Mouse (Mus musculus): ENCODE results near the gene Atrnl1. TPM values are rescaled to one million over a fixed set of nuclear protein-coding genes. Genes with fewer than 3 reads are reported as not detected.
A peak's percentile ranks its signal among the peaks of the same experiment; 100 is the strongest.

The Atrnl1 gene
- polyA plus RNA-seq, 1 experiment, result 12.3 TPM

GRCm38 (mm10) chr19:57589516-57589915 is 21.3 kb upstream of the Atrnl1 start:
- Histone ChIP-seq H3K9ac (ENCODE audit: low read depth, poor library complexity, severe bottlenecking) (no peak overlapping the region), H3K4me1 (ENCODE audit: control insufficient read depth, insufficient read depth, low read length) (peaks cover 3% of the 10 kb centered on the region), H3K36me3 (ENCODE audit: control insufficient read depth, insufficient read depth, low read length, poor library complexity, severe bottlenecking) (no peaks in the 10 kb centered on the region), H3K27me3 (ENCODE audit: control insufficient read depth, insufficient read depth, low read length, poor library complexity, severe bottlenecking) (no peaks in the 10 kb centered on the region), H3K9me3 (replicated peaks; ENCODE audit: control insufficient read depth, insufficient read depth, low read length, poor library complexity, severe bottlenecking) (no peaks in the 10 kb centered on the region), H3K4me3 (ENCODE audit: low read depth, low read length) (no peak overlapping the region), H3K27ac (ENCODE audit: insufficient read depth, low read length) (no peak overlapping the region)
- TF ChIP-seq POLR2A (IDR thresholded peaks at IDR 0.05; ENCODE audit: insufficient read depth, low read length) (no peak), CTCF (IDR thresholded peaks at IDR 0.05; ENCODE audit: low read depth, low read length) (no peak), EP300 (IDR thresholded peaks at IDR 0.05; ENCODE audit: insufficient read depth, low read depth, low read length) (no peak)

- H3K27ac ChIP-seq (ENCODE audit: insufficient read depth, low read length), result no peak overlapping the region
- TF ChIP-seq EP300 (IDR thresholded peaks at IDR 0.05; ENCODE audit: insufficient read depth, low read depth, low read length), result no peak
- no peak for TF ChIP-seq POLR2A (IDR thresholded peaks at IDR 0.05; ENCODE audit: insufficient read depth, low read length)
- TF ChIP-seq CTCF (IDR thresholded peaks at IDR 0.05; ENCODE audit: low read depth, low read length), result no peak
- H3K9me3 ChIP-seq (replicated peaks; ENCODE audit: control insufficient read depth, insufficient read depth, low read length, poor library complexity, severe bottlenecking), result no peaks in the 10 kb centered on the region
Measured at GRCm38 (mm10) chr19:57590895-57591294, 19.9 kb upstream of the Atrnl1 start.

DNA sequence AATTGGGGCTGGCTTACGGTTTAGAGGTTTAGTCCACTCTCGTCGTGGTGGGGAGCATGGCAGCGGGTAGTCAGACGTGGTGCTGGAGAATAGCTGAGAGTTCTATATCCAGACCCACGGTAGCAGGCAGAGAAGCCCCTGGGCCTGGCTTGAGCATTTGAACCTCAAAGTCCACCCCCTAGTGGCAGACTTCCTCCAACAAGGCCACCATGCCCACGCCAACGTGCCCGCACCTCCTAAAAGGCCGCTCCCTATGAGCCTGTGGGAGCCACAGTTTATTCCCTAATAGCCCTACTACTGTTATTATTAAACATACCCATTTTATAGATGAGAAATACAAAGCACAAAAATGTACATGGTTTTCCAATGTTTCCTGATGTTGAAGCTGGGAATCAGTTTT is 19.2 kb upstream of the Atrnl1 start:
- H3K9me3 ChIP-seq (replicated peaks; ENCODE audit: control insufficient read depth, insufficient read depth, low read length, poor library complexity, severe bottlenecking), result no peaks in the 10 kb centered on the region
- no peak overlapping the region for H3K27ac ChIP-seq (ENCODE audit: insufficient read depth, low read length)
- H3K36me3 ChIP-seq (ENCODE audit: control insufficient read depth, insufficient read depth, low read length, poor library complexity, severe bottlenecking), result no peaks in the 10 kb centered on the region
- H3K27me3 ChIP-seq (ENCODE audit: control insufficient read depth, insufficient read depth, low read length, poor library complexity, severe bottlenecking), result no peaks in the 10 kb centered on the region
- H3K9ac ChIP-seq (ENCODE audit: low read depth, poor library complexity, severe bottlenecking), result no peak overlapping the region
- no peak overlapping the region for H3K4me3 ChIP-seq (ENCODE audit: low read depth, low read length)
- TF ChIP-seq CTCF (IDR thresholded peaks at IDR 0.05; ENCODE audit: low read depth, low read length), result peak; percentile 58
- no peak for TF ChIP-seq EP300 (IDR thresholded peaks at IDR 0.05; ENCODE audit: insufficient read depth, low read depth, low read length)
- TF ChIP-seq POLR2A (IDR thresholded peaks at IDR 0.05; ENCODE audit: insufficient read depth, low read length), result no peak
- H3K4me1 ChIP-seq (ENCODE audit: control insufficient read depth, insufficient read depth, low read length), result peaks cover 1% of the 10 kb centered on the region

More at GRCm38 (mm10) chr19:57590895-57591294, 19.9 kb upstream of the Atrnl1 start:
- Histone ChIP-seq H3K36me3 (ENCODE audit: control insufficient read depth, insufficient read depth, low read length, poor library complexity, severe bottlenecking) (no peaks in the 10 kb centered on the region), H3K4me3 (ENCODE audit: low read depth, low read length) (no peak overlapping the region), H3K27me3 (ENCODE audit: control insufficient read depth, insufficient read depth, low read length, poor library complexity, severe bottlenecking) (no peaks in the 10 kb centered on the region), H3K9ac (ENCODE audit: low read depth, poor library complexity, severe bottlenecking) (no peak overlapping the region), H3K4me1 (ENCODE audit: control insufficient read depth, insufficient read depth, low read length) (peaks cover 1% of the 10 kb centered on the region)

DNA sequence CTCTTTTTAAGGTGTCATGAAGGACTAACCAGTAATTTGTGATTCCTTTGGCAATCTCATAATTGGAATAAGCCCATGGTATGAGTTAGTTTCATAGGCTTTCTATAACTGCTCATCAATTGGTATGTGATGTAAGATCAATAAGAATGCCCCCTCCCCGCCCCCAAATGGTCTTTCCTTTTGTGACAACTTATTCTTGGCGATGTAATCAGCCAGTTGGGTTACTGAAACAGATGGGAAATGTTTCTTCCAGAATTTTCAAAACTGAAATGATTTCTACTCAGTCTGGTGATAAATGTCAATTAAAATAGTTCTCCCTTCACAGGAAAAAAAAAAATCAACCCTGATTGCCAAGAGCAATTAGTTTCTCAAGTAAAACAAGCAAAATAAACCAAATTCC is 18.5 kb upstream of the Atrnl1 start:
- no peaks in the 10 kb centered on the region for H3K36me3 ChIP-seq (ENCODE audit: control insufficient read depth, insufficient read depth, low read length, poor library complexity, severe bottlenecking)
- H3K27ac ChIP-seq (ENCODE audit: insufficient read depth, low read length), result no peak overlapping the region
- no peak overlapping the region for H3K9ac ChIP-seq (ENCODE audit: low read depth, poor library complexity, severe bottlenecking)
- no peaks in the 10 kb centered on the region for H3K9me3 ChIP-seq (replicated peaks; ENCODE audit: control insufficient read depth, insufficient read depth, low read length, poor library complexity, severe bottlenecking)
- H3K27me3 ChIP-seq (ENCODE audit: control insufficient read depth, insufficient read depth, low read length, poor library complexity, severe bottlenecking), result no peaks in the 10 kb centered on the region
- no peak for TF ChIP-seq EP300 (IDR thresholded peaks at IDR 0.05; ENCODE audit: insufficient read depth, low read depth, low read length)
- no peak for TF ChIP-seq POLR2A (IDR thresholded peaks at IDR 0.05; ENCODE audit: insufficient read depth, low read length)
- no peak for TF ChIP-seq CTCF (IDR thresholded peaks at IDR 0.05; ENCODE audit: low read depth, low read length)
- no peak overlapping the region for H3K4me3 ChIP-seq (ENCODE audit: low read depth, low read length)
- no peaks in the 10 kb centered on the region for H3K4me1 ChIP-seq (ENCODE audit: control insufficient read depth, insufficient read depth, low read length)

DNA sequence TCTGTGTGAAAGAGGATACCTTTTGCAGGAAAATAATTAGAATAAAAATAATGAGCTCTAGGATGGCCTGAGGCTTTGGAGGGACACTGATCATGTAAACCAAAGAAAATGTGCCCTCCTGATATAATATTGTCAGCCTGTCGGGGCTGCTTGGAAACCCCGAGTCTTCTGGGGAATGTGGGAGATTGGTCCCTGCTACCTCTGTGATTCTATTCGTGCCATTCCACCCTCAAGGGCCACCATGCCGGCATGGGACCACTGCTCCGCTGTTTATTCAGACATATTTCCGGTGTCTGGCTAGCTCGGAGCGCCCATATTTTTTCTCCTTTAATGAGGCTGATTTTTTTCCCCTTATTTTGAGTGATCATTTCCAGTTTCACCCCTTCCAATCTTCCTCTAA is 11.7 kb upstream of the Atrnl1 start:
- TF ChIP-seq EP300 (IDR thresholded peaks at IDR 0.05; ENCODE audit: insufficient read depth, low read depth, low read length) (no peak), CTCF (IDR thresholded peaks at IDR 0.05; ENCODE audit: low read depth, low read length) (no peak), POLR2A (IDR thresholded peaks at IDR 0.05; ENCODE audit: insufficient read depth, low read length) (no peak)
- no peak overlapping the region for H3K27ac ChIP-seq (ENCODE audit: insufficient read depth, low read length)
- H3K4me3 ChIP-seq (ENCODE audit: low read depth, low read length), result no peak overlapping the region
- no peaks in the 10 kb centered on the region for H3K4me1 ChIP-seq (ENCODE audit: control insufficient read depth, insufficient read depth, low read length)
- no peak overlapping the region for H3K9ac ChIP-seq (ENCODE audit: low read depth, poor library complexity, severe bottlenecking)
- H3K36me3 ChIP-seq (ENCODE audit: control insufficient read depth, insufficient read depth, low read length, poor library complexity, severe bottlenecking), result no peaks in the 10 kb centered on the region
- H3K9me3 ChIP-seq (replicated peaks; ENCODE audit: control insufficient read depth, insufficient read depth, low read length, poor library complexity, severe bottlenecking), result no peaks in the 10 kb centered on the region
- no peaks in the 10 kb centered on the region; the same call in 1 of the 2 replicates for H3K27me3 ChIP-seq (ENCODE audit: control insufficient read depth, insufficient read depth, low read length, poor library complexity, severe bottlenecking)

DNA sequence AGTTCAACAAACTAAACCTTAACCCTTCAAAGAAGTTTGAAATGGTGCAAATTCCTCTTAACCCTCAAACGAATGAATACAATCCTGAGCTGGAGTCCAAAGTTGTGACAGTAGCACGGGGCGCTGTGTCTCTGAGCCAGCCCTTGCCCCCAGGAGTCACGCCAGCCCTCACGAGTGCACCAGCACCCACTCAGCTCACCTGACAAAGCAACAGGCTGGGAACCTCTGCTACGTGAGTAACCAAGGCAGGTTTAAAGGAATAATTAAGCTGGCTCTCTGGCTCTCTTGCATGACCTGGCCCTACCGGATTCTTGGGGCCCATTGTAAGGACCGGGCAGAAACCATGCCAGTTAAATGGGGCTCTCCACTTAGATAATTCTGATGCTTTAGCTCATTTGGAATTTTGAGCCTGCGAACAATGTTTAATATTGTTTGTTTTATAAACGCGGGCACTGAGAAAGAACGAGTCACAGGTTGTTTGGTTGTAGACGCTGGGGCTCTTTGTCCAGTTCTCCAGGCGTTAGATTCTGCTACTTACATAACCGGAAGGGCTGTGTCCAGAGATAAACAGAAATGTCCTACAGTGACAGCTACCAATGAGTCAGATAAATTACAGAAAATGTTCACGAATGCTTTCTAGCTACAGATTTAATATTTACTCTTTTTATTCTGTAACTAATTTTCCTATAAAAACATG is 10.5 kb upstream of the Atrnl1 start:
- no peak for TF ChIP-seq POLR2A (IDR thresholded peaks at IDR 0.05; ENCODE audit: insufficient read depth, low read length)
- TF ChIP-seq CTCF (IDR thresholded peaks at IDR 0.05; ENCODE audit: low read depth, low read length), result no peak
- TF ChIP-seq EP300 (IDR thresholded peaks at IDR 0.05; ENCODE audit: insufficient read depth, low read depth, low read length), result no peak
- no peaks in the 10 kb centered on the region for H3K4me1 ChIP-seq (ENCODE audit: control insufficient read depth, insufficient read depth, low read length)
- H3K36me3 ChIP-seq (ENCODE audit: control insufficient read depth, insufficient read depth, low read length, poor library complexity, severe bottlenecking), result no peaks in the 10 kb centered on the region
- no peak overlapping the region for H3K4me3 ChIP-seq (ENCODE audit: low read depth, low read length)
- H3K27ac ChIP-seq (ENCODE audit: insufficient read depth, low read length), result no peak overlapping the region
- no peaks in the 10 kb centered on the region; the same call in 1 of the 2 replicates for H3K27me3 ChIP-seq (ENCODE audit: control insufficient read depth, insufficient read depth, low read length, poor library complexity, severe bottlenecking)
- no peaks in the 10 kb centered on the region for H3K9me3 ChIP-seq (replicated peaks; ENCODE audit: control insufficient read depth, insufficient read depth, low read length, poor library complexity, severe bottlenecking)
- H3K9ac ChIP-seq (ENCODE audit: low read depth, poor library complexity, severe bottlenecking), result no peak overlapping the region
